Mouse (Mus musculus): ENCODE data around the gene Hint1. TPM values are rescaled to one million over a fixed set of nuclear protein-coding genes. Genes with fewer than 3 reads are reported as not detected.

Hint1 gene
- total and polyA plus RNA-seq, 3 experiments, result 529 to 2,790 (median 567) TPM

DNA sequence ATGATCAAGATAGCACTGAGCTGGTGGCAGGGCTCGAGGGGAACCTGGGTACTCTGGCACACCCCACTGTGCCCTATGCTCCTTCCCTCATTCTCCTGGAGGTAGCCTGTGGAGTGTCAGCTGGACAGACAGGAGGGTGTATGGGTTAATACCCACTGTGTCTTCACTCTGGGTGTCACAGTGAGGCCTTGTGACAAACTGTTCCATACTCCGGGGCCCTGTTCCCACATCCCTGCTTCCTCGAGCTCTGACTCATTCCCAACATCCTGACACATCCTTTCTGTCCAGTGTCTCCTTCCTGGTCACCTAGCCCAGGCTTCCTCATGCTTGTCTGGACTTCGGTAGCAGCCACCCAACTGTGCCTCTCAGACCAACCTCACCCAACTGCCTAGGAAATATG lies 40.3 kb downstream of the Hint1 start:
- H3K79me2 ChIP-seq (ENCODE audit: control insufficient read depth, insufficient read depth, low read length, poor library complexity), result no peaks in the 10 kb centered on the region
- H3K36me3 ChIP-seq (ENCODE audit: control insufficient read depth in 1 of 2, insufficient read depth in 2 of 2, low read length in 2 of 2), result peaks cover 0 to 5% of the 10 kb centered on the region in 2 experiments; a peak in 1 of 4 replicates
- TF ChIP-seq MXI1 (IDR thresholded peaks at IDR 0.05; ENCODE audit: low read depth, low read length) (no peak), ETS1 (IDR thresholded peaks at IDR 0.05; ENCODE audit: low read depth, low read length) (no peak), CHD1 (IDR thresholded peaks at IDR 0.05; ENCODE audit: low read depth, low read length) (no peak), SMC3 (IDR thresholded peaks at IDR 0.05; ENCODE audit: low read depth, low read length) (no peak), MAFK (IDR thresholded peaks at IDR 0.05; ENCODE audit: borderline replicate concordance, low read depth, low read length) (no peak), POLR2AphosphoS5 (IDR thresholded peaks at IDR 0.05; ENCODE audit: borderline replicate concordance, low read depth, low read length) (no peak), TCF12 (IDR thresholded peaks at IDR 0.05; ENCODE audit: low read depth, low read length) (no peak), UBTF (IDR thresholded peaks at IDR 0.05; ENCODE audit: borderline replicate concordance, insufficient read depth, low read depth, low read length) (no peak), MEF2A (IDR thresholded peaks at IDR 0.05; ENCODE audit: extremely low read depth, insufficient replicate concordance, low read depth, low read length, poor library complexity, severe bottlenecking) (no peak), E2F4 (IDR thresholded peaks at IDR 0.05; ENCODE audit: borderline replicate concordance, low read depth, low read length) (no peak), TBP (IDR thresholded peaks at IDR 0.05; ENCODE audit: low read depth, low read length) (no peak), NRF1 (IDR thresholded peaks at IDR 0.05; ENCODE audit: insufficient read depth, low read depth, low read length, poor library complexity, severe bottlenecking) (no peak), NELFE (IDR thresholded peaks at IDR 0.05; ENCODE audit: low read depth, low read length) (no peak), POLR2AphosphoS2 (IDR thresholded peaks at IDR 0.05; ENCODE audit: low read length) (no peak), BHLHE40 (IDR thresholded peaks at IDR 0.05; ENCODE audit: borderline replicate concordance, low read depth, low read length) (no peak), ZKSCAN1 (IDR thresholded peaks at IDR 0.05; ENCODE audit: low read depth, low read length) (no peak), SIN3A (IDR thresholded peaks at IDR 0.05; ENCODE audit: low read length) (no peak), ZC3H11A (IDR thresholded peaks at IDR 0.05; ENCODE audit: low read depth, low read length) (no peak)
- H3K27ac ChIP-seq (ENCODE audit: control insufficient read depth, low read depth, low read length), result no peak overlapping the region
- no peaks in the 10 kb centered on the region for H3K27me3 ChIP-seq (ENCODE audit: control insufficient read depth in 1 of 2, insufficient read depth in 2 of 2, low read length in 2 of 2)
- DNase-seq (ENCODE audit: low read depth, low spot score), result no peak
- peaks cover 2 to 7% of the 10 kb centered on the region in 2 experiments; a peak in 3 of 4 replicates for H3K4me1 ChIP-seq (ENCODE audit: control insufficient read depth in 1 of 2, insufficient read depth in 2 of 2, low read length in 2 of 2)
- no peak overlapping the region for H3K9ac ChIP-seq (ENCODE audit: control insufficient read depth, low read depth, low read length, poor library complexity, severe bottlenecking)
- H3K4me3 ChIP-seq (ENCODE audit: control insufficient read depth in 1 of 2, insufficient read depth in 1 of 2, low read depth in 2 of 2, low read length in 2 of 2), result no peak overlapping the region
- no peaks in the 10 kb centered on the region for H3K9me3 ChIP-seq (replicated peaks; ENCODE audit: insufficient read depth, low read length)

- TF ChIP-seq MYB (IDR thresholded peaks at IDR 0.05; ENCODE audit: low read depth, low read length) (no peak), MAFK (IDR thresholded peaks at IDR 0.05; ENCODE audit: borderline replicate concordance, low read depth, low read length) (no peak), ELF1 (IDR thresholded peaks at IDR 0.05; ENCODE audit: low read depth, low read length) (no peak), MEF2A (IDR thresholded peaks at IDR 0.05; ENCODE audit: extremely low read depth, insufficient replicate concordance, low read depth, low read length, poor library complexity, severe bottlenecking) (no peak), ZMIZ1 (IDR thresholded peaks at IDR 0.05; ENCODE audit: low read depth, low read length) (no peak), RAD21 (IDR thresholded peaks at IDR 0.05; ENCODE audit: low read depth, low read length) (no peak), CHD1 (IDR thresholded peaks at IDR 0.05; ENCODE audit: low read depth, low read length) (no peak), TBP (IDR thresholded peaks at IDR 0.05; ENCODE audit: low read depth, low read length) (no peak)
- Histone ChIP-seq H3K27ac (ENCODE audit: control insufficient read depth, low read depth, low read length) (no peak overlapping the region), H3K79me2 (ENCODE audit: control insufficient read depth, insufficient read depth, low read length, poor library complexity) (no peaks in the 10 kb centered on the region), H3K27me3 (ENCODE audit: control insufficient read depth in 1 of 2, insufficient read depth in 2 of 2, low read length in 2 of 2) (no peaks in the 10 kb centered on the region), H3K4me1 (ENCODE audit: control insufficient read depth in 1 of 2, insufficient read depth in 2 of 2, low read length in 2 of 2) (peaks cover 2 to 7% of the 10 kb centered on the region in 2 experiments; a peak in 3 of 4 replicates), H3K4me3 (ENCODE audit: control insufficient read depth in 1 of 2, insufficient read depth in 1 of 2, low read depth in 2 of 2, low read length in 2 of 2) (no peak overlapping the region), H3K9me3 (replicated peaks; ENCODE audit: insufficient read depth, low read length) (no peaks in the 10 kb centered on the region), H3K9ac (ENCODE audit: control insufficient read depth, low read depth, low read length, poor library complexity, severe bottlenecking) (no peak overlapping the region), H3K36me3 (ENCODE audit: control insufficient read depth in 1 of 2, insufficient read depth in 2 of 2, low read length in 2 of 2) (peaks cover 0 to 5% of the 10 kb centered on the region in 2 experiments; a peak in 1 of 4 replicates)
- no peak for DNase-seq (ENCODE audit: low read depth, low spot score)
Measured at GRCm38 (mm10) chr11:54907259-54907658, 41.1 kb downstream of the Hint1 start.

All from MEL (cell line).